Mouse (Mus musculus) large intestine, adult 2 months (tissue): ENCODE measurements at regions not wholly inside any gene's neighbourhood (a gene's known extent, or its start where the extent isn't known, plus 50 kb on each side); places are given as distances from the start of the nearest gene placed in this dataset.
"Not testable (repeated sequence)": the region's sequence is repeated elsewhere in the genome, so short reads cannot be mapped to it uniquely, and the experiment has no call there.

Experiments used
- DNase-seq: peaks from one replicate; pipeline ENCODE4 v3.0.0-alpha.2; 2012; ENCODE audit warnings: low read depth, low spot score
- WGBS: fragments of 180-500 bp; shearing (Covaris S2); methylation state at CpG from one replicate; pipeline ENCODE4 v1.1.7; 2018; 5-methylcytosine and 5-hydroxymethylcytosine counted together

- no peak for DNase-seq
- WGBS = 87% methylated on average over 5 of the region's 5 CpGs
Observed at GRCm38 (mm10) chr12:77571071-77571470, 333.1 kb downstream of the Fut8 start.

GRCm38 (mm10) chr12:77575046-77575445, 337.1 kb downstream of the Fut8 start:
- DNase-seq = no peak
- WGBS = 45% methylated on average over 3 of the region's 3 CpGs

- WGBS = 80% methylated on average over 2 of the region's 2 CpGs
- DNase-seq = no peak
Observed at GRCm38 (mm10) chr12:77588297-77588696, 350.4 kb downstream of the Fut8 start.

GRCm38 (mm10) chr12:77589416-77589815, 351.5 kb downstream of the Fut8 start:
- DNase-seq = no peak
- WGBS = 64% methylated on average over 5 of the region's 5 CpGs

GRCm38 (mm10) chr12:77594092-77594491, 356.2 kb downstream of the Fut8 start:
- no peak for DNase-seq
- 46% methylated on average over 1 of the region's 1 CpGs for WGBS

GRCm38 (mm10) chr12:77594657-77595056, 356.7 kb downstream of the Fut8 start:
- DNase-seq = no peak
- 67% methylated on average over 3 of the region's 3 CpGs for WGBS

- DNase-seq = no peak
- WGBS = 82% methylated on average over 5 of the region's 5 CpGs
Observed at GRCm38 (mm10) chr12:77595821-77596220, 357.9 kb downstream of the Fut8 start.

GRCm38 (mm10) chr12:77596676-77597075, 358.8 kb downstream of the Fut8 start:
- no peak for DNase-seq
- WGBS = 88% methylated on average over 3 of the region's 3 CpGs

GRCm38 (mm10) chr12:77597627-77598333, 359.9 kb downstream of the Fut8 start:
- 66% methylated on average over 3 of the region's 3 CpGs for WGBS
- DNase-seq = no peak

- 63% methylated on average over 7 of the region's 7 CpGs for WGBS
- no peak for DNase-seq
Observed at GRCm38 (mm10) chr12:77598334-77598715, 360.4 kb downstream of the Fut8 start.

GRCm38 (mm10) chr12:77599391-77599790, 361.5 kb downstream of the Fut8 start:
- no peak for DNase-seq
- WGBS = 29% methylated on average over 2 of the region's 2 CpGs

GRCm38 (mm10) chr12:77603832-77604501, 366.0 kb downstream of the Fut8 start:
- DNase-seq = no peak
- WGBS = 87% methylated on average over 12 of the region's 12 CpGs

- no peak for DNase-seq
Observed at GRCm38 (mm10) chr12:77617552-77617951, 379.6 kb downstream of the Fut8 start.

GRCm38 (mm10) chr12:77622243-77622642, 384.3 kb downstream of the Fut8 start:
- DNase-seq = no peak

More at GRCm38 (mm10) chr12:77617552-77617951, 379.6 kb downstream of the Fut8 start:
- 91% methylated on average over 3 of the region's 3 CpGs for WGBS

GRCm38 (mm10) chr12:77624323-77624722, 386.4 kb downstream of the Fut8 start:
- DNase-seq = not testable (repeated sequence)
- WGBS = 87% methylated on average over 14 of the region's 14 CpGs

GRCm38 (mm10) chr12:77628358-77628850, 390.5 kb downstream of the Fut8 start:
- DNase-seq = no peak

GRCm38 (mm10) chr12:77633981-77634650, 396.2 kb downstream of the Fut8 start:
- 55% methylated on average over 10 of the region's 10 CpGs for WGBS
- DNase-seq = no peak

GRCm38 (mm10) chr12:77638266-77638665, 400.3 kb downstream of the Fut8 start:
- DNase-seq = no peak
- 71% methylated on average over 7 of the region's 7 CpGs for WGBS

- WGBS = 73% methylated on average over 4 of the region's 4 CpGs
Observed at GRCm38 (mm10) chr12:77642336-77642735, 404.4 kb downstream of the Fut8 start.

GRCm38 (mm10) chr12:77647841-77648240, 409.9 kb downstream of the Fut8 start:
- DNase-seq = no peak
- 42% methylated on average over 3 of the region's 3 CpGs for WGBS

More at GRCm38 (mm10) chr12:77642336-77642735, 404.4 kb downstream of the Fut8 start:
- DNase-seq = no peak

- no peak for DNase-seq
- WGBS = 44% methylated on average over 3 of the region's 3 CpGs
Observed at GRCm38 (mm10) chr12:77654282-77654681, 416.4 kb downstream of the Fut8 start.
